Mouse (Mus musculus) intestine, postnatal 0 days (tissue): ENCODE results near the gene Fxyd4. TPM values are rescaled to one million over a fixed set of nuclear protein-coding genes. Genes with fewer than 3 reads are reported as not detected.

Source experiments
- ATAC-seq: fragments of 200-750 bp; cut with Nextera tagmentation; 2 replicates; pipeline ENCODE4 v1.8.0; 2017; ENCODE audit warnings: mild to moderate bottlenecking, moderate TSS enrichment, moderate library complexity
- H3K27ac ChIP-seq: fragments of 300-500 bp; sonication (generic); 2 replicates; pipeline ENCODE4 v1.5.1; 2014; ENCODE audit warnings: mild to moderate bottlenecking, low read depth, low read length, moderate library complexity
- H3K27me3 ChIP-seq: fragments of 300-500 bp; sonication (generic); replicated peaks from 2 replicates; pipeline ENCODE4 v1.6.1; 2014; ENCODE audit warnings: low read length, mixed read lengths; ENCODE audit not compliant: control insufficient read depth, insufficient read depth
- H3K36me3 ChIP-seq: fragments of 300-500 bp; sonication (generic); 2 replicates; pipeline ENCODE4 v1.6.1; 2014; ENCODE audit warnings: mild to moderate bottlenecking, moderate library complexity; ENCODE audit not compliant: control insufficient read depth, insufficient read depth
- H3K4me1 ChIP-seq: fragments of 300-500 bp; sonication (generic); replicated peaks from 2 replicates; pipeline ENCODE4 v1.6.1; 2014; ENCODE audit warnings: antibody characterized with exemption, low read length, mixed read lengths; ENCODE audit not compliant: control insufficient read depth, insufficient read depth
- H3K4me2 ChIP-seq: fragments of 300-500 bp; sonication (generic); replicated peaks from 2 replicates; pipeline ENCODE4 v1.6.1; 2014; ENCODE audit warnings: low read depth, mild to moderate bottlenecking, moderate library complexity
- H3K4me3 ChIP-seq: fragments of 300-500 bp; sonication (generic); 2 replicates; pipeline ENCODE4 v1.5.1; 2014; ENCODE audit warnings: low read depth, low read length
- H3K9ac ChIP-seq: fragments of 300-500 bp; sonication (generic); 2 replicates; pipeline ENCODE4 v1.6.1; 2014; ENCODE audit warnings: mild to moderate bottlenecking, low read depth, low read length
- H3K9me3 ChIP-seq: fragments of 300-500 bp; sonication (generic); 2 replicates; pipeline ENCODE4 v1.6.1; 2016; ENCODE audit warnings: mixed run types; ENCODE audit not compliant: control insufficient read depth
- CTCF ChIP-seq: sonication (generic); IDR thresholded peaks from 2 replicates; pipeline ENCODE4 v1.5.1; 2016; ENCODE audit warnings: low read depth, mild to moderate bottlenecking, control low read depth, antibody characterized with exemption, moderate library complexity
- WGBS: fragments of 180-500 bp; shearing (Covaris S2); extraction: QIAGEN DNeasy Blood & Tissue Kit; methylation state at CpG from one replicate; pipeline ENCODE4 v1.1.7; 2014; 5-methylcytosine and 5-hydroxymethylcytosine counted together
- polyA plus RNA-seq: library from polyadenylated mRNA; unstranded; fragments of >200 nt; fragmentation: Nextera tagmentation; extraction: Ambion mirVana; gene quantifications from 2 replicates; pipeline ENCODE4 v1.2.1, GENCODE M21; 2015

Gene Fxyd4
- polyA plus RNA-seq, 1 experiment from 2014 or later: 0.27 TPM

DNA sequence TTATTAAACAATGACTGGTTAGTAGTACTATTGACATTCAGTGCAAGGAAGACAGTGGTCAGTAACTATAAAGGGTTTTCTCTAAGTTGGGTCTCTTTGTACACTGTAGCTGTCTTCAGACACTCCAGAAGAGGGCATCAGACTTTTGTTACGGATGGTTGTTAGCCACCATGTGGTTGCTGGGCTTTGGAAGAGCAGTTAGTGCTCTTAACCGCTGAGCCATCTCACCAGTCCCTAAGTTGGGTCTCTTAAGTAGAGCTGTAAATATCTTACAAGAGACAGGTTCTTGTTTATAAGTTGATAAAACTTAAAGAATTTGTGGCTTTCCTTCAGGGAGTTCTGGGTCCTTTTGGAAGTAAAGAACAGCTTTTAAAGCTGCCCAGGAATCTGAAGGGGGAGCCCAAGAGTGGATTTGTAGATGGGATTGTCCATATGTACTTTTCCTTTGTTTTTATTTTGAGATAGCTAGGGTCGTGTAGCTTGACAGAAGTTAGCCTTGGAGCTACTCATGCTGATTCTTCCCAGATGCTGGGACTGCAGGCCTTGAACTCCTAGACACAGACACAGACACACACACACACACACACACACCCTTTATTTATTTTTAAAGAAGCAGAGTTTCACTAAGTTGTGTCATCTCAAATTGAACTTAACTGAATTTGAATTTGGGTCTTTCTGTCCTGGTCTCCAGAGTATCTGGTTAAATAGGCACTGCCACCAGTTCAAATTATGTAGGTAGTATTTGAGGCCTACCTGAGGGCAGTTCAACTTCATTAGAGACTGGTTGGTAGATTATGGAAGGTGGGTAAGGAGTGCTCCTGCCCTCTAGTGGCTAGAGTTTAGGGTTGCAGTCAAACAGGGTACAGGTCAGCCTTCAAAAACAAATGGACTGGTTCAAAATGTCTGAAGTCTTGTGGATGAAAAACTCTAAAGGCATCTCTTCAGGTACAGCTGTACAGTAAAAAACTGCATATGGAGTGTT, 16.5 kb downstream of the Fxyd4 start:
- H3K4me2 ChIP-seq: peak overlapping the region; percentile 21; the same call in 1 of the 2 replicates
- H3K9me3 ChIP-seq: no peaks in the 10 kb centered on the region
- TF ChIP-seq CTCF: peak; percentile 92
- peaks cover 13% of the 10 kb centered on the region for H3K36me3 ChIP-seq
- no peak for ATAC-seq
- 0 out of 2 replicates have a peak, but pooled peaks cover 3% of the 10 kb centered on the region for H3K4me1 ChIP-seq
- no peak overlapping the region; the same call in 1 of the 2 replicates for H3K9ac ChIP-seq
- H3K27me3 ChIP-seq: no peaks in the 10 kb centered on the region
- H3K27ac ChIP-seq: no peak overlapping the region
- 34% methylated on average over 3 of the region's 3 CpGs for WGBS
- no peak overlapping the region; the same call in 1 of the 2 replicates for H3K4me3 ChIP-seq

DNA sequence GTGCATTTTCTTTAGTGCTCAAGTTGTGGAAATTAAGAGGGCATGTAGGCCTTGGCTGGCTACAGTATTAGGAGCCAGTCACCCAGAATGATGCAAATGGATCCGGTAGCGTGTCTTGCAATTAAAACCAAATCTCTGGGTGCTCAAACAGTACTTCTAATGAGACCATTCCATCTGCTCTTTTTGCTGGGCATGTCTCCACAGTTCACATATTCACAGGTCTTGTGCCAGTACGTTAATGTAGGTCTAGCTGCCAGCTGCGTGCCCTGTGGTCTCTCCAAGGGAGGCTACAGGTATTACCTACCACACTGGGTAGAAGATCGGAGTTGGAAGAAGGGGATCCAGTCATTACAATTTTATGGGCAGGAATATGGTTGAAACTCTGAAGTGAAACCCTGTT, 19.4 kb downstream of the Fxyd4 start:
- 0 out of 2 replicates have a peak, but pooled peaks cover 6% of the 10 kb centered on the region for H3K4me1 ChIP-seq
- no peaks in the 10 kb centered on the region for H3K9me3 ChIP-seq
- peaks cover 7% of the 10 kb centered on the region; the same call in 1 of the 2 replicates for H3K36me3 ChIP-seq
- H3K4me3 ChIP-seq: peak overlapping the region; percentile 65
- no peaks in the 10 kb centered on the region for H3K27me3 ChIP-seq
- peak overlapping the region; percentile 100 for H3K27ac ChIP-seq
- peak overlapping the region; percentile 73 for H3K4me2 ChIP-seq
- WGBS: 9% methylated on average over 5 of the region's 5 CpGs
- no peak for TF ChIP-seq CTCF
- no peak for ATAC-seq
- H3K9ac ChIP-seq: peak overlapping the region; percentile 90

DNA sequence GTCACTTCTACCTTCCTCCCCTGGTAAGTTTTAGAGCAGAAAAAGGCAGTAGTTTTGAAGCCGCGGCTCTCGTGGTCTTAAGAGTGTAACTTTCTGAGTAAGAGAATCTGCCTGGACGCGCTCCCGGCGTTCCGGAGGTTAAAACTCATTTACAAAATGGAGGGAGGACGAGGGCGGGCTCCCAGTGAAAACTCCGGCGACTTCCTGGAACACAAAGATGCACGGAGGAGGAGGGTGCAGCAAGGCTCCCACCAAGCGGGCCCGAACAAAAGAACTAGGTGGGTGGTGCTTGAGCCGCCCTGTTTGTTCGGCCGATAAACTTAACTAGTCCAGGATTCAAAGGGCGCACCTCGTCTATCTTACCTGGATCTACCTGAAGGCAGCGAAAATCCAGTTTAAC, 19.9 kb downstream of the Fxyd4 start:
- H3K27me3 ChIP-seq: no peaks in the 10 kb centered on the region
- peak overlapping the region; percentile 65 for H3K4me3 ChIP-seq
- under 1% methylated on average over 21 of the region's 21 CpGs for WGBS

DNA sequence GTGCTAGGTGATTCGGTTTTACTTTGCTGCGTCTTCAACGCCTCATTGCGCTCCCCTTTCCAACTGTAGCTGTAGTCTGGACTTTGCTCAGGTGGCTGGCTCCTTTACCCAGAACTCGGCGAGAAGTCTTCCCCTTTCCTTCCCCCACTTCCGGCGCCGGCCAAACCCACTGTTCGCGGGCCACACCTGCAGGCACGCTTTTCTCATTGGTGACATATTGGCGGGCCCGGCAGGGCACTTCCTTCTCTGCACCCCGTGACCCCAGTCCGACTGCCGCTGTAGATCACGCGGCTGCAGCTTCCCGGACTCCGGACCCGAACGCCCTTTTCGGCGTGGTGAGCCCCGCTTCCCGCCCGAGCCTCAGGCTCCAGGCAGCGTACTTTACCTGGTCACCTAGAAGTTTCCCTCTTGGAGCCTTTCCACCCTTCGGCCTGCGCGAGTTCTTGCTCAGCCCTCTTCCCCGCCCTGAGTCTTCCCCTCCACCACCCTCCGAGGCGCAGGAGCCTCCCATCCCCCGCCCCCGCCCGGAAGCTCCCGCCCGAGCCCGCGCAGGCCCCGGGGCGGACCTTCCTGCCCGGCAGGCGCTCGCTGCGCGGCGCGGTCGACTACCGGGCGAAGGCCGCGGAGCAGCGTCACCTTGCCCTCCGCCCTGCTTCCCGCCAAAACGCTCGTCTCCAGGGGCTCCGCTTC, 20.6 kb downstream of the Fxyd4 start:
- H3K4me3 ChIP-seq: peak overlapping the region; percentile 65
- TF ChIP-seq CTCF: no peak
- no peaks in the 10 kb centered on the region for H3K9me3 ChIP-seq
- peak overlapping the region; percentile 73 for H3K4me2 ChIP-seq
- under 1% methylated on average over 61 of the region's 62 CpGs for WGBS
- no peaks in the 10 kb centered on the region for H3K27me3 ChIP-seq
- 0 out of 2 replicates have a peak, but pooled peaks cover 7% of the 10 kb centered on the region for H3K4me1 ChIP-seq
- H3K9ac ChIP-seq: peak overlapping the region; percentile 90
- peak; percentile 97 for ATAC-seq
- H3K36me3 ChIP-seq: peaks cover 4% of the 10 kb centered on the region; the same call in 1 of the 2 replicates
- H3K27ac ChIP-seq: peak overlapping the region; percentile 100

More for the DNA sequence above, 19.9 kb downstream of the Fxyd4 start:
- Histone ChIP-seq H3K36me3 (peaks cover 7% of the 10 kb centered on the region; the same call in 1 of the 2 replicates), H3K4me1 (0 out of 2 replicates have a peak, but pooled peaks cover 7% of the 10 kb centered on the region), H3K27ac (peak overlapping the region; percentile 100), H3K9ac (peak overlapping the region; percentile 90), H3K9me3 (no peaks in the 10 kb centered on the region), H3K4me2 (peak overlapping the region; percentile 73)
- 0 out of 2 replicates have a peak, but pooled peaks have one; percentile 19 for TF ChIP-seq CTCF
- peak; percentile 66 for ATAC-seq

DNA sequence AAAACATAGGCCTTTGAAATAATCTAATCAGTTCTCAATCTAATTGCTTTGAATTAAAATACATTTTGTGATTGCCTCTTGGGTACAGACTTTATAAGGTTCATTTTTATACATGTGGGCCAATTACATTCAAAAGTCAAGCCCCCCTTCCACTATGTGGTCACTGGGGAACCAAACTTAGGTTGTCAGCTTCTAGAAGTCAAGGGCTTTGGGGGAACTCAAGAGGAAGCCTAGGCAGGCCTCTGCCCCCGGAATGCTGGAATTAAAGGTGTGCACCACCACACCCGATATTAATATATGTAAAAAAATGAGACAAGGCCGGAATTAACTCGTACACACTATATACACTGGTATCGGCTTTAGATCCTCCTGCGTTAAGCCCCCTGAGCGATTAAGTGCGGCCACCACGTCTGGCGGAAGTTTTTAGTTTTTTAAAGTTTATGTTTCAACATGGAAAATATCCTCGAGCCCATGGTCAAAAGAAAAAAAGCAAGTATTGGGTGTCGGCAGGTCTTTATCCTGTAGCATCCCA, 21.2 kb downstream of the Fxyd4 start:
- Histone ChIP-seq H3K9me3 (no peaks in the 10 kb centered on the region), H3K9ac (peak overlapping the region; percentile 90), H3K4me3 (peak overlapping the region; percentile 65), H3K4me1 (0 out of 2 replicates have a peak, but pooled peaks cover 7% of the 10 kb centered on the region), H3K27ac (peak overlapping the region; percentile 100), H3K4me2 (peak overlapping the region; percentile 73), H3K36me3 (no peaks in the 10 kb centered on the region), H3K27me3 (no peaks in the 10 kb centered on the region)
- ATAC-seq: 0 out of 2 replicates have a peak, but pooled peaks have one; percentile 1
- under 1% methylated on average over 12 of the region's 12 CpGs for WGBS
- no peak for TF ChIP-seq CTCF

DNA sequence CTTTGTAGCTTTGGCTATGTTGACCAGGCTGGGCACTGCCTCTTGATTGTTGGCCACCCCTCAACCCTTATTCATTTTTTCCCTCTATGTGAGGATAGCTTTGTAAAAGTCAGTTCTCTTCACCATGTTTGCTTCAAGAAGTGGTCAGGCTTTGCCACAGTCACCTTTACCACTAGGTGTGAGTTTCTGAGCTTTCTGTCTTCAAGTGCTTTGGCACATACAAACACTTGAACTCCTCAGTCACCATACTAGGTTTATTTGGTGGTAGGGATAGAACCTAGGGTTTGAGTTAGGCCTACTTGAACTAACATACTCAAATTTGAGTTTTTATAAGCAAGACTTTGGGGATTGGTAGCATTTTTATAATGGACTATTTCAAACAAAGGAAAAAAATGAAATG, 23.0 kb downstream of the Fxyd4 start:
- H3K9me3 ChIP-seq: no peaks in the 10 kb centered on the region
- no peak overlapping the region for H3K4me2 ChIP-seq
- no peak overlapping the region for H3K9ac ChIP-seq
- H3K36me3 ChIP-seq: no peaks in the 10 kb centered on the region
- 0 out of 2 replicates have a peak, but pooled peaks cover 5% of the 10 kb centered on the region for H3K4me1 ChIP-seq
- no peak overlapping the region for H3K27ac ChIP-seq
- no peak for ATAC-seq
- TF ChIP-seq CTCF: no peak
- no peaks in the 10 kb centered on the region for H3K27me3 ChIP-seq
- H3K4me3 ChIP-seq: no peak overlapping the region
